Comparison of ENCODE assay signal across 8 mouse cellular contexts in the genomic region with DNA sequence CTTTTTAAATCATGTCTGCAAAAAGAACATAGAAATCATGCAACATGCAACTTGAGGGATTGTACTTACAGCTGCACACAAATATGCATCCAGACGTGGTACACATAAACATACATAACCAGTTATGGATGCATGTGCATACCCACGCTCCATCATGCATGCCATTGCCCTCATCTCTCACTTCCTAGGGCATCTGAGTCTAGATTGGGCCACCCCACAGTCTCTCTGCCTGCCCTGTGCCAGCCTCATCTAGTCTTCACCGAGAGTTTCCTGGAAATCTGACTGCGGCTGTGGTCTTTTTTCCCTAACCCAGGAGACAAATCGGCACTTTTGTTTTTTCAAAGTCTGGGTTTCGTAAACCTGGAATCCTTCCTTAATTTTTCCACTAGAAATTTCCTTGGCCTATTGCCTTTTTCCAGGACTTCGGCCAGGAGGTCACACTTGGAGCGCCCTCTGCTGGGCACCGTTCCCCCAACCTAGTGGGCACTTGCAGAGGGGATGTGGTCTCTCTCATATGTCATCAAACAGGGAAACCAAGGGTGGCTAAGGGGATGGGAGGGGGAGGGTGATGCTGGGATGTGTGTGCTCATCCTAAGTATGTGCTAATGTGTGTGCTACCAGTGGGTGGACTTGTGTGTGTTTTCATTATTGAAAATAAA. TPM values are rescaled to one million over a fixed set of nuclear protein-coding genes. Genes with fewer than 3 reads are reported as not detected.
DNase-seq lines count a peak whose midpoint lies in the region; ATAC-seq and TF ChIP-seq lines count a peak whose summit lies in the region.

No protein-coding gene starts in this region.

- peak; percentile 85 for DNase-seq in forebrain, embryonic 11.5 days (ENCODE audit: low spot score)
- DNase-seq in ES-CJ7 (ENCODE audit: low read depth, low spot score) = peak; percentile 69
- DNase-seq in c-Kit-positive CD71-positive TER-119-negative erythroid progenitor cells, embryonic 14.5 days (ENCODE audit: low read depth) = peak; percentile 23
- peak; percentile 38 for DNase-seq in forebrain, postnatal 0 days
- DNase-seq in kidney, adult 18-20 months = peak; percentile 87
- peak; percentile 36 to 61 for DNase-seq in spleen, postnatal 14 days (ENCODE audit: low spot score in 2 of 2)

- TF ChIP-seq CTCF in forebrain, postnatal 0 days (IDR thresholded peaks at IDR 0.05; ENCODE audit: low read depth) = peak; percentile 70

- H3K9ac ChIP-seq in forebrain, embryonic 11.5 days (ENCODE audit: low read length) = no peak overlapping the region
- no peak overlapping the region for H3K9ac ChIP-seq in forebrain, embryonic 13.5 days
- no peak overlapping the region for H3K9ac ChIP-seq in forebrain, postnatal 0 days
- H3K9ac ChIP-seq in lung, embryonic 16.5 days (ENCODE audit: low read length) = no peak overlapping the region

- H3K9me3 ChIP-seq in forebrain, embryonic 11.5 days (ENCODE audit: control insufficient read depth, low read length) = no peaks in the 10 kb centered on the region
- no peaks in the 10 kb centered on the region for H3K9me3 ChIP-seq in forebrain, embryonic 13.5 days (replicated peaks)
- H3K9me3 ChIP-seq in forebrain, postnatal 0 days (ENCODE audit: low read length) = no peaks in the 10 kb centered on the region
- no peaks in the 10 kb centered on the region for H3K9me3 ChIP-seq in lung, embryonic 16.5 days (ENCODE audit: control insufficient read depth, low read length)

- no peak overlapping the region for H3K4me2 ChIP-seq in forebrain, embryonic 11.5 days (ENCODE audit: low read depth, low read length, severe bottlenecking)
- no peak overlapping the region for H3K4me2 ChIP-seq in forebrain, embryonic 13.5 days
- H3K4me2 ChIP-seq in forebrain, postnatal 0 days (ENCODE audit: low read depth) = no peak overlapping the region
- H3K4me2 ChIP-seq in lung, embryonic 16.5 days (ENCODE audit: low read depth, low read length) = no peak overlapping the region

- no peaks in the 10 kb centered on the region for H3K4me1 ChIP-seq in forebrain, embryonic 11.5 days (replicated peaks; ENCODE audit: control insufficient read depth, insufficient read depth, low read length)
- 0 out of 2 replicates have a peak, but pooled peaks cover 10% of the 10 kb centered on the region for H3K4me1 ChIP-seq in forebrain, embryonic 13.5 days
- no peaks in the 10 kb centered on the region for H3K4me1 ChIP-seq in forebrain, postnatal 0 days (ENCODE audit: insufficient read depth)
- H3K4me1 ChIP-seq in lung, embryonic 16.5 days (replicated peaks; ENCODE audit: control insufficient read depth, insufficient read depth, low read length) = peaks cover 4% of the 10 kb centered on the region; the same call in 1 of the 2 replicates

- 43% methylated on average over 9 of the region's 9 CpGs for WGBS in forebrain, embryonic 11.5 days
- 40% methylated on average over 9 of the region's 9 CpGs for WGBS in forebrain, embryonic 13.5 days
- 44% methylated on average over 9 of the region's 9 CpGs for WGBS in forebrain, postnatal 0 days
- 27% methylated on average over 9 of the region's 9 CpGs for WGBS in lung, embryonic 16.5 days

- no peak for ATAC-seq in forebrain, embryonic 11.5 days (replicated peaks; ENCODE audit: low FRiP score)
- ATAC-seq in forebrain, embryonic 13.5 days = no peak
- ATAC-seq in forebrain, postnatal 0 days = no peak
- peak; percentile 31 for ATAC-seq in lung, embryonic 16.5 days (ENCODE audit: low read depth)

- no peaks in the 10 kb centered on the region for H3K36me3 ChIP-seq in forebrain, embryonic 11.5 days (ENCODE audit: control insufficient read depth, insufficient read depth, low read length)
- H3K36me3 ChIP-seq in forebrain, embryonic 13.5 days (ENCODE audit: poor library complexity, severe bottlenecking) = no peaks in the 10 kb centered on the region
- no peaks in the 10 kb centered on the region for H3K36me3 ChIP-seq in forebrain, postnatal 0 days (ENCODE audit: insufficient read depth)
- no peaks in the 10 kb centered on the region for H3K36me3 ChIP-seq in lung, embryonic 16.5 days (ENCODE audit: control insufficient read depth, insufficient read depth, low read length)

- no peak overlapping the region for H3K4me3 ChIP-seq in forebrain, embryonic 11.5 days (ENCODE audit: low read depth, low read length)
- no peak overlapping the region for H3K4me3 ChIP-seq in forebrain, embryonic 13.5 days
- H3K4me3 ChIP-seq in forebrain, postnatal 0 days (ENCODE audit: low read depth, low read length) = no peak overlapping the region
- H3K4me3 ChIP-seq in lung, embryonic 16.5 days (ENCODE audit: low read length) = no peak overlapping the region

- no peak overlapping the region for H3K27ac ChIP-seq in forebrain, embryonic 11.5 days (ENCODE audit: low read depth, low read length)
- H3K27ac ChIP-seq in forebrain, embryonic 13.5 days = no peak overlapping the region
- no peak overlapping the region for H3K27ac ChIP-seq in forebrain, postnatal 0 days (ENCODE audit: low read depth, low read length)
- H3K27ac ChIP-seq in lung, embryonic 16.5 days (ENCODE audit: low read length) = no peak overlapping the region

- H3K27me3 ChIP-seq in forebrain, embryonic 11.5 days (ENCODE audit: control insufficient read depth, insufficient read depth, low read length) = no peaks in the 10 kb centered on the region
- no peaks in the 10 kb centered on the region for H3K27me3 ChIP-seq in forebrain, embryonic 13.5 days
- H3K27me3 ChIP-seq in forebrain, postnatal 0 days (ENCODE audit: insufficient read depth, low read length) = no peaks in the 10 kb centered on the region
- H3K27me3 ChIP-seq in lung, embryonic 16.5 days (ENCODE audit: control insufficient read depth, insufficient read depth, low read depth, low read length) = no peaks in the 10 kb centered on the region

RNA-seq across cellular contexts. Expression of a gene that starts 8.6 kb away (rescaled TPM):
- 0.33 and 0.37 TPM in 2 replicates for polyA plus RNA-seq in forebrain, embryonic 11.5 days (2014; fragmentation: Nextera tagmentation; extraction: Ambion mirVana)
- 0.13 and 0.34 TPM in 2 replicates for polyA plus RNA-seq in forebrain, embryonic 13.5 days (2015; fragmentation: Nextera tagmentation; extraction: Ambion mirVana)
- total RNA-seq in forebrain, postnatal 0 days (2014; rRNA removed) = 0.86 and 2.2 TPM in 2 replicates
- polyA plus RNA-seq in forebrain, postnatal 0 days (2015; fragmentation: Nextera tagmentation; extraction: Ambion mirVana) = 1.9 and 2.7 TPM in 2 replicates
- polyA plus RNA-seq in lung, embryonic 16.5 days (2015; fragmentation: Nextera tagmentation; extraction: Ambion mirVana) = 4.3 and 4.7 TPM in 2 replicates

RNA-seq across cellular contexts. Expression of a gene that starts 56.4 kb away (rescaled TPM):
- 4.4 and 6.5 TPM in 2 replicates for polyA plus RNA-seq in forebrain, embryonic 11.5 days (2014; fragmentation: Nextera tagmentation; extraction: Ambion mirVana)
- polyA plus RNA-seq in forebrain, embryonic 13.5 days (2015; fragmentation: Nextera tagmentation; extraction: Ambion mirVana) = 4.2 and 4.5 TPM in 2 replicates
- 1.5 and 2.5 TPM in 2 replicates for total RNA-seq in forebrain, postnatal 0 days (2014; rRNA removed)
- 1.5 and 2.4 TPM in 2 replicates for polyA plus RNA-seq in forebrain, postnatal 0 days (2015; fragmentation: Nextera tagmentation; extraction: Ambion mirVana)
- 3.4 and 4.6 TPM in 2 replicates for polyA plus RNA-seq in lung, embryonic 16.5 days (2015; fragmentation: Nextera tagmentation; extraction: Ambion mirVana)

Comparison
In these comparisons a context has a peak if more than half of its experiments do, and no peak if none do; other contexts are left out.
1. DNase-seq: peak in every context shown above with its lines; median percentile 87 in kidney, adult 18-20 months; 85 in forebrain, embryonic 11.5 days; 69 in ES-CJ7; 48 in spleen, postnatal 14 days; 38 in forebrain, postnatal 0 days; 23 in c-Kit-positive CD71-positive TER-119-negative erythroid progenitor cells, embryonic 14.5 days.